20 mouse cellular contexts compared by ENCODE assay signal in the genomic region with DNA sequence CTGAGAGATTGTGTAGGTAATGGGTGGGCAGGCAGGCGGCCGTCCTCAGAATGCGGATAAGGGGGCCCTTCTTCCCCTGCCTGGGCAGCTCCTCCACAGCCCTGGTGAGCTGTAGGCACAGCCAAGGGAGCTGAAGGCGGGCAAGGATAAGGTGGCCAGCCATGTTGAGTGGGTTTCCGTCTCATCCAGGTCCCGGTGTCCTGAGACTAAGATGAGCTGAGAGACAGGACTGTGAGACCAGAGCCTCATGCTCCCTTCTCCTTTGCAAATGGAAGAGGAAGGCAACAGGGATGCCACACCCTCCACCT.
DNase-seq lines count a peak whose midpoint lies in the region; ATAC-seq lines count a peak whose summit lies in the region.
"Had no signal": no experiment of that assay in that cellular context is flagged by ENCODE, and none has a peak within 500 bp of the region (broad histone marks: within the 10 kb centered on the region; RNA-seq: fewer than 3 reads in every experiment).

No protein-coding gene starts in this region.

- H3K4me2 ChIP-seq in forebrain, embryonic 11.5 days (ENCODE audit: low read depth, low read length, severe bottlenecking): no peak overlapping the region
- H3K4me2 ChIP-seq in forebrain, embryonic 16.5 days (ENCODE audit: low read length): peak overlapping the region; percentile 31
- no peak overlapping the region for H3K4me2 ChIP-seq in midbrain, embryonic 15.5 days
- H3K4me2 ChIP-seq: embryonic facial prominence, embryonic 13.5 days; midbrain, embryonic 12.5 days; stomach, embryonic 15.5 days had no signal

- no peaks in the 10 kb centered on the region; the same call in none of the 2 replicates for H3K4me1 ChIP-seq in forebrain, embryonic 11.5 days (replicated peaks; ENCODE audit: control insufficient read depth, insufficient read depth, low read length)
- peaks cover 27% of the 10 kb centered on the region for H3K4me1 ChIP-seq in forebrain, embryonic 16.5 days (replicated peaks; ENCODE audit: control insufficient read depth, insufficient read depth, low read length)
- peaks cover 19% of the 10 kb centered on the region for H3K4me1 ChIP-seq in midbrain, embryonic 15.5 days
- H3K4me1 ChIP-seq: stomach, embryonic 15.5 days had no signal

- peak; percentile 55 for ATAC-seq in forebrain, embryonic 11.5 days (replicated peaks; ENCODE audit: low FRiP score)
- ATAC-seq in forebrain, embryonic 16.5 days: peak; percentile 69
- no peak; the same call in 1 of the 2 replicates for ATAC-seq in midbrain, embryonic 15.5 days (replicated peaks)

- no peaks in the 10 kb centered on the region for H3K9me3 ChIP-seq in forebrain, embryonic 11.5 days (ENCODE audit: control insufficient read depth, low read length)
- H3K9me3 ChIP-seq in forebrain, embryonic 16.5 days (ENCODE audit: control insufficient read depth, low read length): no peaks in the 10 kb centered on the region
- H3K9me3 ChIP-seq in midbrain, embryonic 15.5 days: no peaks in the 10 kb centered on the region
- H3K9me3 ChIP-seq: embryonic facial prominence, embryonic 13.5 days; heart, embryonic 10.5 days; midbrain, embryonic 12.5 days; stomach, embryonic 15.5 days had no signal

- no peaks in the 10 kb centered on the region for H3K36me3 ChIP-seq in forebrain, embryonic 11.5 days (ENCODE audit: control insufficient read depth, insufficient read depth, low read length)
- no peaks in the 10 kb centered on the region for H3K36me3 ChIP-seq in forebrain, embryonic 16.5 days (ENCODE audit: control insufficient read depth, insufficient read depth)
- no peaks in the 10 kb centered on the region for H3K36me3 ChIP-seq in midbrain, embryonic 15.5 days (replicated peaks)
- H3K36me3 ChIP-seq: embryonic facial prominence, embryonic 13.5 days; heart, embryonic 10.5 days; midbrain, embryonic 12.5 days; stomach, embryonic 15.5 days had no signal

- peak; percentile 2 for DNase-seq in kidney, postnatal 10 days
- DNase-seq in kidney, adult 9 months: no peak
- no peak for DNase-seq in forebrain, embryonic 11.5 days (ENCODE audit: low spot score)
- no peak for DNase-seq in cerebellum, postnatal 4 days (ENCODE audit: low spot score in 2 of 2)
- no peak for DNase-seq in T-cell, adult 2 months (ENCODE audit: low spot score)
- DNase-seq: cerebellum, adult 18-20 months; heart, postnatal 10 days; kidney, adult 18-20 months; kidney, postnatal 14 days; layer of hippocampus, postnatal 36 days; right cerebral cortex, postnatal 14 days had no signal

- no peak overlapping the region for H3K4me3 ChIP-seq in forebrain, embryonic 11.5 days (ENCODE audit: low read depth, low read length)
- no peak overlapping the region for H3K4me3 ChIP-seq in forebrain, embryonic 16.5 days (replicated peaks; ENCODE audit: low read length)
- H3K4me3 ChIP-seq in midbrain, embryonic 15.5 days: no peak overlapping the region
- H3K4me3 ChIP-seq: embryonic facial prominence, embryonic 13.5 days; heart, embryonic 10.5 days; layer of hippocampus, adult 2 months; midbrain, embryonic 12.5 days; stomach, embryonic 15.5 days had no signal

- no peak overlapping the region for H3K9ac ChIP-seq in forebrain, embryonic 11.5 days (ENCODE audit: low read length)
- no peak overlapping the region for H3K9ac ChIP-seq in forebrain, embryonic 16.5 days (replicated peaks; ENCODE audit: low read depth, low read length)
- H3K9ac ChIP-seq in midbrain, embryonic 15.5 days: no peak overlapping the region
- H3K9ac ChIP-seq: embryonic facial prominence, embryonic 13.5 days; liver, embryonic 14.5 days; midbrain, embryonic 12.5 days; stomach, embryonic 15.5 days had no signal

- WGBS in forebrain, embryonic 11.5 days: 71% methylated on average over 6 of the region's 6 CpGs
- 35% methylated on average over 6 of the region's 6 CpGs for WGBS in forebrain, embryonic 16.5 days
- WGBS in midbrain, embryonic 15.5 days: 78% methylated on average over 6 of the region's 6 CpGs

- no peaks in the 10 kb centered on the region; the same call in 1 of the 2 replicates for H3K27me3 ChIP-seq in forebrain, embryonic 11.5 days (ENCODE audit: control insufficient read depth, insufficient read depth, low read length)
- no peaks in the 10 kb centered on the region for H3K27me3 ChIP-seq in forebrain, embryonic 16.5 days (replicated peaks; ENCODE audit: control insufficient read depth, insufficient read depth, low read length)
- no peaks in the 10 kb centered on the region for H3K27me3 ChIP-seq in midbrain, embryonic 15.5 days (replicated peaks)
- H3K27me3 ChIP-seq: embryonic facial prominence, embryonic 13.5 days; midbrain, embryonic 12.5 days; stomach, embryonic 15.5 days had no signal

- H3K27ac ChIP-seq in forebrain, embryonic 11.5 days (ENCODE audit: low read depth, low read length): no peak overlapping the region
- peak overlapping the region; percentile 52 for H3K27ac ChIP-seq in forebrain, embryonic 16.5 days (ENCODE audit: low read length)
- H3K27ac ChIP-seq in midbrain, embryonic 15.5 days: peak overlapping the region; percentile 42; the same call in 1 of the 2 replicates
- H3K27ac ChIP-seq: embryonic facial prominence, embryonic 13.5 days; heart, embryonic 10.5 days; layer of hippocampus, adult 2 months; liver, embryonic 14.5 days; macrophage; midbrain, embryonic 12.5 days; stomach, embryonic 15.5 days had no signal
